Mouse (Mus musculus): ENCODE measurements around the gene Sv2c. TPM values are rescaled to one million over a fixed set of nuclear protein-coding genes. Genes with fewer than 3 reads are reported as not detected.

The Sv2c gene
- polyA plus RNA-seq, 1 experiment from 2014 or later: 0.27 TPM

DNA sequence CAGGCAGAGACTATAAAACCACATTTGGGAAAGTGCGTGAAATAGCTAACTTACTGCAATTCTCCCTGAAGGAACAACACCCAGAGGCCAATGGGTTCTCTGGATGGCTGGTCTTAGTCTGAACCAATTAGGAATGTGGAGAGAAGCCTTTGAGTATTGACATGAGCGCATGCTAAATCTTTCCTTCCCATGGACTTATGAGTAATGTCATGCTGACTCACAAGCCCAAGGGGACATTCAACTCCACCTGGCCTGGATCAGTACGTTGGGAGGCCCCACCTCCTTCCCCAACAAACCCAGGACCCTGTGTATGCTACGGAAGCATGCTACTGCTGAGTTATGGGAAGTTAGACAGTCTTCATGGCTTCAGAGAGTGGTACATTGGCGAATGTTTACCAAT, 177.2 kb downstream of the Sv2c start:
- Histone ChIP-seq H3K9ac (replicated peaks; ENCODE audit: low read depth) (no peak overlapping the region), H3K27me3 (replicated peaks; ENCODE audit: insufficient read depth, low read length) (no peaks in the 10 kb centered on the region), H3K4me3 (ENCODE audit: low read depth, low read length) (no peak overlapping the region), H3K4me2 (replicated peaks; ENCODE audit: low read depth, low read length) (no peak overlapping the region), H3K4me1 (ENCODE audit: insufficient read depth, low read depth, low read length) (no peaks in the 10 kb centered on the region), H3K36me3 (ENCODE audit: insufficient read depth, low read length) (no peaks in the 10 kb centered on the region), H3K27ac (ENCODE audit: low read length) (no peak overlapping the region), H3K9me3 (ENCODE audit: low read length) (no peaks in the 10 kb centered on the region)
- WGBS: 86% methylated on average over 5 of the region's 5 CpGs
- DNase-seq (ENCODE audit: low spot score) (no peak), ATAC-seq (no peak)
- TF ChIP-seq EP300 (IDR thresholded peaks at IDR 0.05): no peak
- TF ChIP-seq CTCF (IDR thresholded peaks at IDR 0.05): no peak

DNA sequence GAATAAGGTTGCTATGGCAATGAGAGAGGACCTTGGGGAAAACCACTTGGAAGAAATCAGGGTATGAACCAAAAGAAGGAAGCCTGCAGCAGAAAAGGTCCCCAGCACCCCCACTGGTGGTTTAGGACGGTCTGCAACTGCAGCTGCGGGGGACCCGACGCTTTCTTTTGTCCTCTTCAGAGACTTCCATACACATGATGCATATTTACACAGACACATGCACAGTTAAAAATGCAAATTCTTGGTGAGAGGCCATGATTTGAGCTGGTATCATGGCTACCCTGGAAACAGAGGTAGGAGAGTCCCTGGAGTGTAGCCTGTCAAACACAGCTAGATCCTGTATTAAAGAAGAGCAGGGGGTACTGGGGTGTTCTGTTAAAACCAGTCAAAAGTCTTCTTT, 178.7 kb downstream of the Sv2c start:
- DNase-seq (ENCODE audit: low spot score) (no peak), ATAC-seq (no peak)
- Histone ChIP-seq H3K27ac (ENCODE audit: low read length) (no peak overlapping the region), H3K36me3 (ENCODE audit: insufficient read depth, low read length) (no peaks in the 10 kb centered on the region), H3K9ac (replicated peaks; ENCODE audit: low read depth) (no peak overlapping the region), H3K4me1 (ENCODE audit: insufficient read depth, low read depth, low read length) (no peaks in the 10 kb centered on the region), H3K4me3 (ENCODE audit: low read depth, low read length) (no peak overlapping the region), H3K9me3 (ENCODE audit: low read length) (no peaks in the 10 kb centered on the region), H3K4me2 (replicated peaks; ENCODE audit: low read depth, low read length) (no peak overlapping the region), H3K27me3 (replicated peaks; ENCODE audit: insufficient read depth, low read length) (no peaks in the 10 kb centered on the region)
- WGBS: 75% methylated on average over 4 of the region's 4 CpGs
- no peak for TF ChIP-seq CTCF (IDR thresholded peaks at IDR 0.05)
- no peak for TF ChIP-seq EP300 (IDR thresholded peaks at IDR 0.05)

DNA sequence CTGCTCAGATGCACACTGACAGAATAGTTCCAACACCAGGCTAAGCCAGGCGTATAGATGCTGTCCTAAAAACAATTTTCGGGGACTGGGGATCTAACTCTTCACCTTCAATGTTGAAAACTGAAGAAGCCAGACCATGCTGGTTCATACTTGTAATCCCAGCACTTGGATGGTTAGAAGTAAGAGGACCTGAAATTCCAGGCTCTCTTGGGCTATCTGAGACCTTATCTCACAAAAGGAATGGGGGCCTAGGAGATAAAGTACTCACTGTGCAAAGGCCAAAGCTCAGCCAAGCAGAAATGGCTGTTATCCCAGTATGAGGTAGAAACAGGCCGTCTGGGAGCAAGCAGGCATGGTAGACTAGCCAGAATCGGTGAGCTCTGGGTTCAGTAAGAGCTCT, 180.1 kb downstream of the Sv2c start:
- Histone ChIP-seq H3K9ac (replicated peaks; ENCODE audit: low read depth) (no peak overlapping the region), H3K4me3 (ENCODE audit: low read depth, low read length) (no peak overlapping the region), H3K27me3 (replicated peaks; ENCODE audit: insufficient read depth, low read length) (no peaks in the 10 kb centered on the region), H3K4me2 (replicated peaks; ENCODE audit: low read depth, low read length) (no peak overlapping the region), H3K9me3 (ENCODE audit: low read length) (no peaks in the 10 kb centered on the region), H3K4me1 (ENCODE audit: insufficient read depth, low read depth, low read length) (no peaks in the 10 kb centered on the region), H3K27ac (ENCODE audit: low read length) (no peak overlapping the region), H3K36me3 (ENCODE audit: insufficient read depth, low read length) (no peaks in the 10 kb centered on the region)
- DNase-seq (ENCODE audit: low spot score) (no peak), ATAC-seq (no peak)
- 73% methylated on average over 4 of the region's 4 CpGs for WGBS
- TF ChIP-seq CTCF (IDR thresholded peaks at IDR 0.05) (no peak), EP300 (IDR thresholded peaks at IDR 0.05) (no peak)

DNA sequence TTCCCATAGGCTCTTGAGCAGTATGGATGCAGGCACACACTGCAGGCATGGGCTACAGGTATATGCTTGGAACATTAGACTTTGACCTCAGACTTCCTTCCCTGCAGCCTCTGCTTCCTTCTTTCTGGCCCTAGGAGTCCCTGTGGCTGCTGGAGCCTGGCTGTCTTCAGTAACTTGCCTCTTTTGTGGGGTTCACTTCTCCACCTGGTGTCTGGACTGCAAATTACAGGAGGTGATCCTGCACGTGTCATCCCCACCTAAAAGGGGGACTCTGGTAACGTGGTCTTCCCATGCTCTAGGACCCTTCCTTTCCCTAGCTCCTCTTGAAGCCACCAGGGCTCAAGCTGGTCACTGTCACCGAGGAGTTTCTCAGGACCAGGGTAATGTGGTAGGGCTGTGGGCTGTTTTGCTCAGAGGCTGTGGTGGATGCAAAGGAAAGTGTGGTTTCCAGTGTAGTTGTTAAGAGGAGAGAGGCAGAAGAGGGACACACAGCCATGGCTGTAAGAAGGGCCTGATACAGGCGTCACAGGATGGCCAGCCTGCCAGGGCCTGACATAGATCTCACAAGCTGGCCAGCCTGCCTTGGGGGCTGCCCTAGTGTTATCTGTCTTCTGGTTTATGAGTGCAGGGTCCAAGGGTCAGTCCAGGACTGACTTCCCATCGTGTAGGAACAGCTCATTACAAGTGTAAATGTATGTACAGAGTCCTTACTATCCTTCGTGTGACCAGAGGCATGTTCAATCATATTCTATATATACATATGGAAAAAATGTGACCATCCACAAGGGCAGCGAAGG, 181.1 kb downstream of the Sv2c start:
- no peaks in the 10 kb centered on the region for H3K4me1 ChIP-seq (ENCODE audit: insufficient read depth, low read depth, low read length)
- H3K9me3 ChIP-seq (ENCODE audit: low read length): no peaks in the 10 kb centered on the region
- no peaks in the 10 kb centered on the region for H3K36me3 ChIP-seq (ENCODE audit: insufficient read depth, low read length)
- H3K27ac ChIP-seq (ENCODE audit: low read length): no peak overlapping the region
- H3K4me2 ChIP-seq (replicated peaks; ENCODE audit: low read depth, low read length): no peak overlapping the region
- DNase-seq (ENCODE audit: low spot score): peak; percentile 38
- 47% methylated on average over 7 of the region's 7 CpGs for WGBS
- ATAC-seq: no peak
- no peak overlapping the region for H3K4me3 ChIP-seq (ENCODE audit: low read depth, low read length)
- TF ChIP-seq CTCF (IDR thresholded peaks at IDR 0.05) (peak; percentile 68), EP300 (IDR thresholded peaks at IDR 0.05) (no peak)
- H3K9ac ChIP-seq (replicated peaks; ENCODE audit: low read depth): no peak overlapping the region
- no peaks in the 10 kb centered on the region for H3K27me3 ChIP-seq (replicated peaks; ENCODE audit: insufficient read depth, low read length)

DNA sequence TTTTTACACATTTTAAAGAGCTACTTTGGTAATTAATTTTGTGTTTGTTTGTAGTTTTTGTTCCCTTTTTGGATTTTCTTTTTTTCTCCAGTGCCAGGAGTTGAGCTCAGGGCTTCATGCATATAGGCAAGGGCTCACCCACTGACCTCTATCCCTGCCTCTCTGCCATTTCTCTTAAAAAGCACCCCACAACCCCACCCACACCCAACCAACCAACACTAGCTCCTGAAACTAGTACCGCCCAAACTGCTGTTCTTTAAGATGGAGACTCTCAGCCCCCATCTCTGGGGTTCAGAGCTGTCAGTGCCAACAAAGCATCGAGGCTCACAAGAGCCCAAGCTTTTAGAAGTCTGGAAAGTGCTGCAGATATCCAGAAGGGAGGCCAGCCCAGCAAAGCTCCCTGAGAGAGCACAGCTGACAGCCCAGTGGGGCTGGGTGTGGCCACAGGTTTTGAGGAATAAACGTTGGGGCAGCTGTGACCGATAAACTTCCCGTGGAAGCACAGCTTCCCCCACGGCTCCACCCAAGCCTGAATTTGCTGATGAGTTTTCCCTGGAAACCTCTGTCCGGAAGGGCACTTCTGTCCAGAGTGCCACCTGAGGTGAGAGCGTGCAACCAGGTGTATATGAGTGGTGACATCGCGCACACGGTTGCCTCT, 181.8 kb downstream of the Sv2c start:
- H3K9ac ChIP-seq (replicated peaks; ENCODE audit: low read depth): no peak overlapping the region
- DNase-seq (ENCODE audit: low spot score) (no peak), ATAC-seq (no peak)
- no peaks in the 10 kb centered on the region for H3K9me3 ChIP-seq (ENCODE audit: low read length)
- no peaks in the 10 kb centered on the region for H3K27me3 ChIP-seq (replicated peaks; ENCODE audit: insufficient read depth, low read length)
- WGBS: 68% methylated on average over 11 of the region's 11 CpGs
- TF ChIP-seq EP300 (IDR thresholded peaks at IDR 0.05) (no peak), CTCF (IDR thresholded peaks at IDR 0.05) (no peak)
- H3K27ac ChIP-seq (ENCODE audit: low read length): no peak overlapping the region
- no peak overlapping the region for H3K4me2 ChIP-seq (replicated peaks; ENCODE audit: low read depth, low read length)
- H3K4me3 ChIP-seq (ENCODE audit: low read depth, low read length): no peak overlapping the region
- H3K4me1 ChIP-seq (ENCODE audit: insufficient read depth, low read depth, low read length): no peaks in the 10 kb centered on the region
- no peaks in the 10 kb centered on the region for H3K36me3 ChIP-seq (ENCODE audit: insufficient read depth, low read length)

DNA sequence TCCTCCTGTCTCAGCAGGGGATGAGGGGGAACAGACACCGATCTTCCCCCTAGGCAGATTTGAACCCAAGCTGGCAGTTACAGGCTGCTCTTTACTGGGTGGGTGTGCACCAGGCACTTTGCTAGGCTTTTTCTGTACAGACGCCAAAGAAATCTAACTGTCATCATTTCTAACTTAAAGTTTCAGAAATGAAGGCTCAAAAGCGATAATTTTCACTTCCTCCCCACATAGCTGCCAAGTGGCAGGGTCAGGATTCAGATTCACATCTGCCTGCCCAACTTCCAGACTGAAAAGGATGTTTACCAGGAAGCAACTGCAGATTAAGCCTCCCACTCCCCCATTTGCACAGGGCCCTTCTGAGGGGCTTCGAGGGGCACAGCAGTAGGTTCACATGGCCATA, 183.0 kb downstream of the Sv2c start:
- Histone ChIP-seq H3K36me3 (ENCODE audit: insufficient read depth, low read length) (no peaks in the 10 kb centered on the region), H3K4me1 (ENCODE audit: insufficient read depth, low read depth, low read length) (no peaks in the 10 kb centered on the region), H3K27me3 (replicated peaks; ENCODE audit: insufficient read depth, low read length) (no peaks in the 10 kb centered on the region), H3K9ac (replicated peaks; ENCODE audit: low read depth) (no peak overlapping the region), H3K4me2 (replicated peaks; ENCODE audit: low read depth, low read length) (no peak overlapping the region), H3K4me3 (ENCODE audit: low read depth, low read length) (no peak overlapping the region), H3K9me3 (ENCODE audit: low read length) (no peaks in the 10 kb centered on the region), H3K27ac (ENCODE audit: low read length) (no peak overlapping the region)
- 56% methylated on average over 4 of the region's 4 CpGs for WGBS
- no peak for DNase-seq (ENCODE audit: low spot score)
- TF ChIP-seq CTCF (IDR thresholded peaks at IDR 0.05) (no peak), EP300 (IDR thresholded peaks at IDR 0.05) (no peak)
- ATAC-seq: no peak

All from lung, postnatal 0 days (tissue).